Mouse (Mus musculus) gastrocnemius, postnatal 36 days (tissue): ENCODE measurements around the gene Olfr1396. TPM values are rescaled to one million over a fixed set of nuclear protein-coding genes. Genes with fewer than 3 reads are reported as not detected.
"Not testable (repeated sequence)": the region's sequence is repeated elsewhere in the genome, so short reads cannot be mapped to it uniquely, and the experiment has no call there.

Experiments used
- DNase-seq, 2 experiments: peaks; one replicate each; pipeline ENCODE4 v3.0.0; 2022
- intact Hi-C: fragments of 180-260 bp; cut with DNase I; formaldehyde crosslinking; loops from one replicate; pipeline ENCODE4 v1.15.1; 2025
- total RNA-seq, 2 experiments: library from RNA; stranded (reverse); gene quantifications; 2 replicates each; pipeline ENCODE4 v1.2.3; 2021

The Olfr1396 gene
- total RNA-seq, 2 experiments from 2014 or later, result not detected

DNA sequence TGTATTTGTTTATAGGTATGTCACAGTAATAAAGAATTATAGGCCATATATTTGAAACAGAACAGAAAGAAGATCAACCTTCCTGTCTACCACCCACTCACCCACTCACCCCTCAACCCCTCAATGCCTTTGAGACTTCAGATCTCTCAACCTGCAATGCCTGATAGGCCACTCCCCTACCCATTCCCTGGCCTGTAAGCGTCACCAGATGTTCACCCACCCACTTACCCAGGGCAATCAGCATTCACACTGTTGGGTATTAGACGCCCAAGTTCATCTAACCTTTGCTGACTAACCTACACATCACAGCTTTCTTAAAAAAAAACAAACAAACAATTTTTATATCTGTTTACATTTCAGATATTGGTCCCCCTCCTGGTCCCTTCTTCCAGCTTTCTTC, 52.8 kb downstream of the Olfr1396 start:
- DNase-seq, result not testable (repeated sequence)

GRCm38 (mm10) chr11:49060061-49060460, 54.6 kb downstream of the Olfr1396 start:
- intact Hi-C loops, DNase-seq: not testable (repeated sequence)

More for the DNA sequence above, 52.8 kb downstream of the Olfr1396 start:
- intact Hi-C loops, result not testable (repeated sequence)

Other genes with a start within 250 kb of the Olfr1396 start
- 10 to 100 TPM in 1 of 2 experiments, 1 to 10 TPM in 1; 8.7 to 11.3 TPM for gene Irgm1, start 243.2 kb downstream of the Olfr1396 start, total RNA-seq
- under 1 TPM; 0.25 to 0.28 TPM for gene Gm5431, start 212.7 kb downstream of the Olfr1396 start, total RNA-seq
- gene Psme2b, start 168.7 kb downstream of the Olfr1396 start, total RNA-seq, result under 1 TPM; 0.41 to 0.44 TPM
- not detected for gene Olfr56, start 136.0 kb downstream of the Olfr1396 start, total RNA-seq
- gene 9930111J21Rik1, start 135.5 kb downstream of the Olfr1396 start, total RNA-seq, result 1 to 10 TPM; 1.2 TPM
- under 1 TPM; 0.26 to 0.27 TPM for gene Gm12185, start 122.6 kb downstream of the Olfr1396 start, total RNA-seq
- 1 to 10 TPM in 1 of 2 experiments, under 1 TPM in 1; 0.33 to 1.2 TPM for gene Tgtp1, start 120.7 kb downstream of the Olfr1396 start, total RNA-seq
- 1 to 10 TPM; 1.6 to 1.7 TPM for gene 9930111J21Rik2, start 63.6 kb downstream of the Olfr1396 start, total RNA-seq
- gene Tgtp2, start 50.7 kb downstream of the Olfr1396 start, total RNA-seq, result 1 to 10 TPM in 1 of 2 experiments, under 1 TPM in 1; 0.33 to 1.1 TPM
- under 1 TPM; 0.59 to 0.64 TPM for gene Ifi47, start 38.3 kb downstream of the Olfr1396 start, total RNA-seq
- not detected for gene Olfr1395, start 27.4 kb upstream of the Olfr1396 start, total RNA-seq
- gene Olfr1394, start 39.5 kb upstream of the Olfr1396 start, total RNA-seq, result not detected
- gene Btnl9, start 72.3 kb upstream of the Olfr1396 start, total RNA-seq, result 1 to 10 TPM; 2.1 to 4.3 TPM
- 10 to 100 TPM; 17.2 to 20.9 TPM for gene Zfp62, start 88.4 kb upstream of the Olfr1396 start, total RNA-seq
- gene Mgat1, start 129.3 kb upstream of the Olfr1396 start, total RNA-seq, result 10 to 100 TPM; 41.3 to 41.5 TPM
- not detected for gene Olfr1393, start 163.4 kb upstream of the Olfr1396 start, total RNA-seq
- not detected for gene Olfr1392, start 170.4 kb upstream of the Olfr1396 start, total RNA-seq
- not detected for gene Olfr10, start 189.9 kb upstream of the Olfr1396 start, total RNA-seq
- gene Olfr1391, start 207.9 kb upstream of the Olfr1396 start, total RNA-seq, result not detected
- gene Olfr1390, start 220.3 kb upstream of the Olfr1396 start, total RNA-seq, result not detected